Mouse (Mus musculus): ENCODE measurements at regions not wholly inside any gene's neighbourhood (a gene's known extent, or its start where the extent isn't known, plus 50 kb on each side); places are given as distances from the start of the nearest gene placed in this dataset.

GRCm38 (mm10) chr8:126668657-126669025 lies 74.9 kb upstream of the Irf2bp2 start:
- TF ChIP-seq POLR2A (IDR thresholded peaks at IDR 0.05; ENCODE audit: borderline replicate concordance, control insufficient read depth, low read depth, low read length) (no peak), CTCF (IDR thresholded peaks at IDR 0.05; ENCODE audit: control insufficient read depth, insufficient read depth, low read length) (no peak)

Measured in bone marrow, adult 2 months (tissue).